Mouse (Mus musculus) olfactory bulb, adult 2 months (tissue): ENCODE results near the gene Vrk1.

ENCODE experiments used
- CTCF ChIP-seq: fragments of 200-500 bp; IDR thresholded peaks from 2 replicates; pipeline ENCODE4 v1.5.1; 2012; ENCODE audit warnings: low read depth, mild to moderate bottlenecking, low read length, moderate library complexity; ENCODE audit not compliant: insufficient read depth
- POLR2A ChIP-seq: fragments of 200-500 bp; IDR thresholded peaks from 2 replicates; pipeline ENCODE4 v1.6.1; 2012; ENCODE audit warnings: mild to moderate bottlenecking, low read depth, low read length, moderate library complexity; ENCODE audit not compliant: insufficient read depth

GRCm38 (mm10) chr12:105992756-105993155 lies 17.3 kb upstream of the Vrk1 start:
- TF ChIP-seq POLR2A: no peak
- TF ChIP-seq CTCF: no peak
